Mouse (Mus musculus) embryonic fibroblast, embryonic 13.5 days (primary cell): ENCODE measurements at regions not wholly inside any gene's neighbourhood (a gene's known extent, or its start where the extent isn't known, plus 50 kb on each side); places are given as distances from the start of the nearest gene placed in this dataset.

Source experiments
- CTCF ChIP-seq: IDR thresholded peaks from 2 replicates; pipeline ENCODE4 v1.5.1; 2011; ENCODE audit warnings: mild to moderate bottlenecking, control low read depth, low read length, moderate library complexity, borderline replicate concordance; ENCODE audit not compliant: insufficient read depth
- POLR2A ChIP-seq: IDR thresholded peaks from 2 replicates; pipeline ENCODE4 v1.6.1; 2011; ENCODE audit warnings: low read depth, mild to moderate bottlenecking, control low read depth, low read length, moderate library complexity

DNA sequence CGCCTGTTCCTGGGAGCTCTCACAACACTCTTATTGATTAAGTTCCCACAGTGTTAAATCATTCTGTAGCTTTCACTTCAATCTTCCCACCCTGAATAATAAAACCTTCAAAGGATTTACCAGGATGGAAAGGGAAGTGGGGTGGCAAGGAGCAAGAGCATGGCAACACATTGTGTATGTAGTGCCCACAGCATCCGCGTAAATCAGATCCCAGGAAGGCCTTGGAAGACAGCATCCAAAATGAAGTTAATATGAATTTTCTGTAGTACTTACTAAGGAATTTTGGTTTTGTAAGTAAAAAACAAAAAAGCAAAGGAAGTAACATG, 282.3 kb upstream of the Mms22l start:
- TF ChIP-seq CTCF: no peak
- no peak for TF ChIP-seq POLR2A
